Mouse (Mus musculus) midbrain, embryonic 14.5 days (tissue): ENCODE measurements around the gene Ugt1a6a. TPM values are rescaled to one million over a fixed set of nuclear protein-coding genes. Genes with fewer than 3 reads are reported as not detected.
"Not testable (repeated sequence)": the region's sequence is repeated elsewhere in the genome, so short reads cannot be mapped to it uniquely, and the experiment has no call there.

Source experiments
- ATAC-seq: fragments of 200-750 bp; cut with Nextera tagmentation; 2 replicates; pipeline ENCODE4 v1.8.0; 2017; ENCODE audit warnings: moderate number of reproducible peaks, moderate library complexity; ENCODE audit not compliant: low FRiP score, low TSS enrichment
- DNase-seq: peaks from one replicate; pipeline ENCODE4 v3.0.0-alpha.2; 2015
- H3K27ac ChIP-seq: fragments of 300-500 bp; sonication (generic); replicated peaks from 2 replicates; pipeline ENCODE4 v1.5.1; 2014; ENCODE audit warnings: mild to moderate bottlenecking, low read depth, low read length, moderate library complexity
- H3K27me3 ChIP-seq: fragments of 300-500 bp; sonication (generic); 2 replicates; pipeline ENCODE4 v1.6.1; 2014; ENCODE audit warnings: low read length, control low read depth, mixed read lengths; ENCODE audit not compliant: control insufficient read depth, insufficient read depth
- H3K36me3 ChIP-seq: fragments of 300-500 bp; sonication (generic); 2 replicates; pipeline ENCODE4 v1.6.1; 2014; ENCODE audit warnings: low read length, control low read depth; ENCODE audit not compliant: control insufficient read depth, insufficient read depth
- H3K4me1 ChIP-seq: fragments of 300-500 bp; sonication (generic); 2 replicates; pipeline ENCODE4 v1.6.1; 2014; ENCODE audit warnings: mild to moderate bottlenecking, antibody characterized with exemption, low read length, control low read depth; ENCODE audit not compliant: control insufficient read depth, insufficient read depth
- H3K4me2 ChIP-seq: fragments of 300-500 bp; sonication (generic); 2 replicates; pipeline ENCODE4 v1.6.1; 2014; ENCODE audit warnings: mild to moderate bottlenecking, low read length, moderate library complexity
- H3K4me3 ChIP-seq: fragments of 300-500 bp; sonication (generic); replicated peaks from 2 replicates; pipeline ENCODE4 v1.5.1; 2014; ENCODE audit warnings: low read depth, low read length
- H3K9ac ChIP-seq: fragments of 300-500 bp; sonication (generic); replicated peaks from 2 replicates; pipeline ENCODE4 v1.6.1; 2014; ENCODE audit warnings: mild to moderate bottlenecking, low read length, moderate library complexity
- H3K9me3 ChIP-seq: fragments of 300-500 bp; sonication (generic); 2 replicates; pipeline ENCODE4 v1.6.1; 2016; ENCODE audit warnings: low read length, control low read depth, mixed read lengths; ENCODE audit not compliant: control insufficient read depth
- WGBS: fragments of 180-500 bp; shearing (Covaris S2); extraction: QIAGEN DNeasy Blood & Tissue Kit; methylation state at CpG from one replicate; pipeline ENCODE4 v1.1.7; 2014; 5-methylcytosine and 5-hydroxymethylcytosine counted together
- polyA plus RNA-seq: library from polyadenylated mRNA; unstranded; fragments of >200 nt; fragmentation: Nextera tagmentation; extraction: Ambion mirVana; gene quantifications from 2 replicates; pipeline ENCODE4 v1.2.1, GENCODE M21; 2014

Gene Ugt1a6a
- polyA plus RNA-seq, 1 experiment from 2014 or later: 0.72 TPM

DNA sequence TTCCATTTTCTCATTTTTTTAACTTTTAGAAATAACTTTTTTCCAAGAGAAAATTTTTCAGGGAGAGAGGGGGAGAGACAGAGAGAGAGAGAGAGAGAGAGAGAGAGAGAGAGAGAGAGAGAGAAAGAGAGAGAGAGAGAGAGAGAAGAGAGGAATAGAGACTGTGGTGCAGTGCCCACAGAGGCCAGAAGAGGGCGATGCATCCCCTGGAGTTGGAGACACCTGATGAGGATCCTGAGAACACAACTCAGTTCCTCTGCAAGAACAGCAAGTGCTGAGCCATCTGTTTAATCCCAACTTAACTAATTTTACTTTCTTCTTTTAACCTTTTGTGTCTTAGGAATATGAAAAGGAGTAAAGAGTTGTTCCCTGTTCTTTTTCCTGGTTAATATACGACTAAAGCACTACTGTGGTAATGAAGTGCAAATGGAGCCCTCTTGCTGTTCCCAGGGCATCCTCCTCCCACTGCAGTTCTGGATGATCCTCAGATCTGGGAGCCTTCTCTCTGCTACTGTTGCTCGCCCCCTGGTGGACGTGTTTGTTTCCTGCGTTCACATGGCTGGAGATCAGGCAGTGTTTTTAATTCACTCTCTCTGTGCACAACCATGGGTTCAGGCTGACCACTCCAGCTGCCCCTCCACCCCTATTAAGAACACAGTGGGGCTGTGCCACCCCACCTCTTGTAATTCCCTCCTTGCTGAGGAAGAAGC, 9.5 kb downstream of the Ugt1a6a start:
- WGBS: 2% methylated on average over 5 of the region's 5 CpGs

DNA sequence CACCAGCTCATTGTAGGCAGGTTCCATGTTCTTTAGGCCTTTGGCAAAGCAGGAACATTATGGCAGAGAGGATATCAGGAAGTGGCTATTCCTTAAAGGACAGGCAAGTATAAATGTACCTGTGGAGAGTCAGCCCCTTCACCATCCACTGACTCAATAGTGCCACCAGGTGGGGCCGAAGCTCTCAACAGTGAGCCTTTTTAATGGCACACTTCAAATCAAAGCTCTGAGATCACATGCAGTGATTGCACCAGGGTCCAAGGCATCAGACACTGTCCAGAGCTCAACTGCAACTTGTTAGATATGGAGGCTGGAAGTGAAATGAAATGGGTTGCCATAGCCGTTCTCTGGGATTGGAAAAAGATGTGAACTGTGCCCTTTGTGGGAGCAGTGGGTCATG, 10.7 kb downstream of the Ugt1a6a start:
- H3K4me1 ChIP-seq, H3K4me3 ChIP-seq, H3K4me2 ChIP-seq, H3K9ac ChIP-seq, ATAC-seq, H3K27me3 ChIP-seq, H3K27ac ChIP-seq, H3K9me3 ChIP-seq, H3K36me3 ChIP-seq: not testable (repeated sequence)
- peak; percentile 31 for DNase-seq
- WGBS: 71% methylated on average over 2 of the region's 2 CpGs

More for the DNA sequence above, 9.5 kb downstream of the Ugt1a6a start:
- H3K9ac ChIP-seq, H3K4me1 ChIP-seq, H3K4me2 ChIP-seq, H3K27me3 ChIP-seq, H3K36me3 ChIP-seq, ATAC-seq, H3K4me3 ChIP-seq, H3K9me3 ChIP-seq, H3K27ac ChIP-seq: not testable (repeated sequence)
- DNase-seq: peak; percentile 23

DNA sequence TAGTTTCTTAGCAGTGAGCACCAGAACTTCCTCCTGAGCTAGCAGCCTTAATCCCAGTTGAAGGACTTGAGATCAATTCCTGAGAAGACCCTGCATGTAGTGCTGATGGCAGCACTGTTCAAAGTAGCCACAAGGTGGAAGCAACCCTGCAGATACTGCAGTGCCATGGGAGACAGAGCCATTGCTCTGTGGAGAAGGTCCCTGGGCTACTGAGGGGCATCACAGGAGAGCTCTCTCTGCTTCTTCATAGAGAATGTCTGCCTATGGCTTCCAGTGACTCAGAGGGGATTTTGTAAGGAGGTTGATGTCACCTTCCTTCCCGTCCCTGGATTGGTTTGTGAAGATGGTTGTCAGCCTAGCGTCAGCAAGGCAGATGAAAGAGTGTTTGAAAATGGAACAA, 15.5 kb downstream of the Ugt1a6a start:
- not testable (repeated sequence) for H3K36me3 ChIP-seq, ATAC-seq, H3K4me1 ChIP-seq, DNase-seq, H3K9me3 ChIP-seq, H3K4me2 ChIP-seq, H3K4me3 ChIP-seq, H3K27ac ChIP-seq, H3K9ac ChIP-seq, H3K27me3 ChIP-seq
- 65% methylated on average over 2 of the region's 2 CpGs for WGBS

DNA sequence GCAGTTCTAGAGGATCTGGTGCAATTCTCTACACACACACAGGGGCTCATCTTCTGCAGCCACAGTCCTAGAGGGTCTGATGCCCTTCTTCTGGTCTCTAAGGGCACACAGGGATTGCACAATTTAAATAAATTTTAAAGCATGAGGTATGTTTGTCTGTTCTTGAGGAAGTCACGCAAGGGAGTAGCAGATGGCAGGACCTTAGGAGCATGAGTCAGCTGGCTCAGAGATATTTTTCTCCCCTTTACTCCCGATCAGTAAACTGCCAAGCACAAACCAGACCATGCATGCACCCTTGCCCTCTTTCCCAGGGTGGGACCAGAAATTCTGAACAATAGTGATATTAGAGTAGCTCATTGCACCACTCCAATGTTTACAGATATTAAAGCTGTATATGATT, 23.8 kb downstream of the Ugt1a6a start:
- H3K27ac ChIP-seq: no peak overlapping the region
- no peak for DNase-seq
- no peak overlapping the region for H3K9ac ChIP-seq
- no peaks in the 10 kb centered on the region for H3K4me1 ChIP-seq
- H3K9me3 ChIP-seq: no peaks in the 10 kb centered on the region
- H3K27me3 ChIP-seq: no peaks in the 10 kb centered on the region
- ATAC-seq: no peak
- H3K4me2 ChIP-seq: no peak overlapping the region
- 91% methylated on average over 2 of the region's 2 CpGs for WGBS
- H3K36me3 ChIP-seq: no peaks in the 10 kb centered on the region
- H3K4me3 ChIP-seq: no peak overlapping the region

DNA sequence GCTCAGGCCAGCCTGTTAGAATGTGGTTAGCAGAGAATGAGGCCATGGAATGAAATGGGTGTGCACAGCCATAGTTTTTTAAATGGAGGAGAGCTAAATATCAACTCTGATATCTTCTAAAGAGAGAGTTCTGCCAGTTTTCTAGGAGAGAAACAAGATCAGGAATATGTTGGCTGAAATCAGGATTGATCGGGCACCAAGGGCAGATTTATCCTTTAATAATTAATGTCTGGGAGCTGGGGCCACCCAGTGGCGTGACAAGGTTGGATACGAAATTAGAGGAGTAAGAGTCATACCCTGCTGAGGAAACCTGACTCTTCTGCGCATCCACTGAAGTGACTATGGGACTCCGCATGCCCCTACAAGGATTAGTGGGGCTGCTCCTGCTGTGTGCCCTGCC, 31.1 kb downstream of the Ugt1a6a start, which contains the start of gene Ugt1a5:
TSS of gene Ugt1a5 (plus strand) at position 302 of the 400 bp plus-strand sequence.
- ATAC-seq (no peak), DNase-seq (no peak)
- 78% methylated on average over 5 of the region's 5 CpGs for WGBS
- no peaks in the 10 kb centered on the region for H3K9me3 ChIP-seq
- H3K27me3 ChIP-seq: no peaks in the 10 kb centered on the region
- no peaks in the 10 kb centered on the region for H3K36me3 ChIP-seq
- no peak within 1 kb of the TSS for H3K9ac ChIP-seq
- H3K27ac ChIP-seq: no peak within 1 kb of the TSS
- no peaks in the 10 kb centered on the region for H3K4me1 ChIP-seq
- no peak within 1 kb of the TSS for H3K4me2 ChIP-seq
- no peak within 1 kb of the TSS for H3K4me3 ChIP-seq

DNA sequence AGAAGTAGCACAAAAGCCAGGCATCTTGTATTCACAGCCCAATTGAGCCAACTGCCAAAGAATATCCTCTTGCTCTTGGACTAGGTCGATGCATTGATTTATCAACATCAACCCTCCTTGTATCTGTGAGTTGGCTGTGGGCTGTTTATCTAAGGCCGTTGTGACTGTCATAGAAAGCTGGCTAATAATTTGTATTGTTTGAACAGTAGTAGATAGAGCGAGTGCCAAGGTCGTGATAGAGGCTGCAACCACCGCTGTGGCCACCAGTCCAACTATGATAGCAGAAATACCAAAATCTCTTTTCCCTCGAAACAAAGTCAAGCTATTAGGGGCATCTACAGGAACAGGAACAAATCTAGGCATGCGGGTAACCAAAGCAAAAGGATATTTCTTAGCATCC, 37.6 kb downstream of the Ugt1a6a start:
- not testable (repeated sequence) for H3K27ac ChIP-seq, H3K36me3 ChIP-seq, DNase-seq, H3K9ac ChIP-seq, H3K9me3 ChIP-seq, ATAC-seq, H3K4me2 ChIP-seq, H3K4me3 ChIP-seq, H3K27me3 ChIP-seq, H3K4me1 ChIP-seq
- WGBS: 91% methylated on average over 5 of the region's 7 CpGs

DNA sequence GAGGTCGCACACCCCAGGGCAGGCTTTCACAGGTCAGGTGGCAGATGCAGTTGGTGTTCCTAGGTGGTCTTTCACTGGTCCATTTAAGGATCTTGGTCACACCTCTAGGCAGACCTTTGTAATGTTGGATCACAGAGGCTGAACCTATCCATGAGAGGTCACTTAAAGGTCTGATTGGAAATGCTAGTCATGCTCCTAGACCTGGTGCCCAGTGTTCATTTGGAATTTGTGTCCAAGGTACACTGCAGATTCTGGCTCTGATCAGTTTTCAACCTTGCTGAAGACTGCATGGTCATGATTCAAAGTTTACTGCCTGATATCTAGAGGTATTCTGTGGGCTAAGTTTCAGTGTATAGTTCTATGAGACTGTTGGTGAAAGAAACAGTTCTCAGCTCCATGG, 45.0 kb downstream of the Ugt1a6a start:
- Histone ChIP-seq H3K9ac (no peak overlapping the region), H3K4me3 (no peak overlapping the region), H3K4me2 (no peak overlapping the region), H3K36me3 (no peaks in the 10 kb centered on the region), H3K9me3 (peaks cover 8% of the 10 kb centered on the region; the same call in 1 of the 2 replicates), H3K4me1 (no peaks in the 10 kb centered on the region), H3K27ac (no peak overlapping the region), H3K27me3 (no peaks in the 10 kb centered on the region)
- 100% methylated on average over 1 of the region's 1 CpGs for WGBS
- DNase-seq (no peak), ATAC-seq (no peak)

DNA sequence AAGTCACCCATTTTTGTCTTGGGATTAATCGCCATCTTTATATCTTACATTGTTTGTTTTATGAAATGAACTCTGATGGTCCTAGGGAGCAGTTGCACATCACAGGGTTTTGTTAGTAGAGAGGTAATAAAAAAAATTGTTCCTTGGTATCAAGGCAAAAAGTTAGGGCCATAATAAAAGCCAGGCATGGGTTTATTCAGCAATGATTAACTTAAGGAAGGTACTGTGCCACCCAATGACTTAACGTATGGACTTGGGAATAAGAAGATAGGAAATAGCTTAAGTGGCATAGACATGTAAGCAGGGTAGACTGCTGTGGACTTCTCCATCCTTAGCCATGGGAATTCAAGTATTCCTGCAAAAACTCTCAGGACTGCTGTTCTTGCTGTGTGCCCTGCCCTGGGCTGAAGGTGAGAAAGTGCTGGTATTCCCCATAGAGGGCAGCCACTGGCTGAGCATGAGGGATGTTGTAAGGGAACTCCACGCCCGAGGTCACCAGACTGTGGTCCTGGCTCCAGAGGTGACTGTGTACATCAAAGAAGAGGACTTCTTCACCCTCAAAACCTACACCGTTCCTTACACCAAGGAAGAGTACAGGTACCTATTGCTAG, 51.8 kb downstream of the Ugt1a6a start:
- no peak for ATAC-seq

DNA sequence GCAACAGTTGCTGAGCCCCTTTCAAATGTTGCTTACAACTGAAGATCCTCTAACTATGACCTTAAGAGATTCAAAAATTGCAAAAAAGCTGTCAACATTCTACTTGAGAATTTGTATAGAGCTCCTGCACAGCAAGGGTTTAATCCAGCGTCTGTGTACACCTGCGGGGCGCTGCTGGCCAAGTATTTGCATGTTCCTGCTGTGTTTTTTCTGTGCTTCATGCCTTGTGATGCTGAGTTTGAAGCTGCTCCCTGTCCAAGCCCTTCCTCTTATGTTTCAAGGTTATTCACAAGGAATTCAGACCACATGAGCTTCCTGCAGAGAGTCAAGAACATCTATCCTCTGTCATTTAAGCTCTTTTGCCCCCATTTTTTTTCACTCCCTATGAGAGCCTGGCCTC, 57.5 kb downstream of the Ugt1a6a start:
- WGBS: 69% methylated on average over 3 of the region's 3 CpGs
- H3K36me3 ChIP-seq: no peaks in the 10 kb centered on the region
- no peak overlapping the region for H3K27ac ChIP-seq
- no peak overlapping the region for H3K4me3 ChIP-seq
- no peak for DNase-seq
- no peaks in the 10 kb centered on the region for H3K9me3 ChIP-seq
- ATAC-seq: no peak
- H3K9ac ChIP-seq: no peak overlapping the region
- H3K27me3 ChIP-seq: no peaks in the 10 kb centered on the region
- H3K4me2 ChIP-seq: no peak overlapping the region
- H3K4me1 ChIP-seq: no peaks in the 10 kb centered on the region

More for the DNA sequence above, 51.8 kb downstream of the Ugt1a6a start:
- Histone ChIP-seq H3K27me3 (no peaks in the 10 kb centered on the region), H3K27ac (no peak overlapping the region), H3K9me3 (no peaks in the 10 kb centered on the region), H3K4me3 (no peak overlapping the region), H3K36me3 (no peaks in the 10 kb centered on the region), H3K4me2 (no peak overlapping the region), H3K4me1 (no peaks in the 10 kb centered on the region), H3K9ac (no peak overlapping the region)
- WGBS: 92% methylated on average over 5 of the region's 5 CpGs
- DNase-seq: no peak
